Mouse (Mus musculus): ENCODE results near the gene Ampd3. TPM values are rescaled to one million over a fixed set of nuclear protein-coding genes. Genes with fewer than 3 reads are reported as not detected.

Ampd3 gene
- polyA plus RNA-seq (2015; fragmentation: Nextera tagmentation; extraction: Ambion mirVana) = 18.6 and 29.2 TPM in 2 replicates

DNA sequence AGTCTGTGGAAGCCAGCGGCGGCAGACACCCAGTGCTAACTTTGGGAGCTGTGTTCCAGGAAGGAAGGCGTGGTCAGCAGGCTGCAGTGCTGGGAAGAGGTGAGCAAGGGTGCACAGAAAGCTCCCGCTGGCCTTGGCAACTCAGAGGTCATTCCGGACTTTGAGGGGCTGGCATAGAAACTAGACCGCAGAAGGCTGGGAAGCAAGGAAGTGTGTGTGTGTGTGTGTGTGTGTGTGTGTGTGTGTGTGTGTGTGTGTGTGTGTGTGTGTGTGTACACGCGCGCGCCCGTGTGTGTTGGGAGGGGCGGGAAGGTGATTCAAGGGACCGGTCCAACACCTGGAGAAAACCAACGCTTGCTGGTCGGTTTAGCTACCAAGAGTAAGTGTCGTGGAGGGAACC is at the start of gene Ampd3:
Ampd3 (plus strand) TSS at position 206 of the 400 bp plus-strand sequence.

GRCm38 (mm10) chr7:110843916-110844874 is 76.2 kb downstream of the Ampd3 start, which contains the start of gene Rnf141:
Rnf141 (minus strand) TSS chr7:110844457.

Small RNAs within 50 kb of the gene (microRNA-seq; reads per million reads assigned to microRNA genes)
- not detected for gene Gm47282 (ENCODE audit: borderline replicate concordance, insufficient number of aligned reads)

Other genes with a start within 250 kb of the Ampd3 start
- gene Sbf2, start 153.3 kb upstream of the Ampd3 start, polyA plus RNA-seq (2015; fragmentation: Nextera tagmentation; extraction: Ambion mirVana) = 17.0 and 24.9 TPM in 2 replicates
- 34.3 and 57.5 TPM in 2 replicates for gene Adm, start 140.5 kb upstream of the Ampd3 start, polyA plus RNA-seq (2015; fragmentation: Nextera tagmentation; extraction: Ambion mirVana)
- gene Rnf141, start 76.3 kb downstream of the Ampd3 start, polyA plus RNA-seq (2015; fragmentation: Nextera tagmentation; extraction: Ambion mirVana) = 26.3 and 30.3 TPM in 2 replicates
- gene Lyve1, start 95.0 kb downstream of the Ampd3 start, polyA plus RNA-seq (2015; fragmentation: Nextera tagmentation; extraction: Ambion mirVana) = 35.3 and 46.8 TPM in 2 replicates
- gene Mrvi1, start 214.3 kb downstream of the Ampd3 start, polyA plus RNA-seq (2015; fragmentation: Nextera tagmentation; extraction: Ambion mirVana) = 4.9 and 7.1 TPM in 2 replicates

Measured in adrenal gland, postnatal 0 days (tissue).